Mouse (Mus musculus) WW6 (cell line): ENCODE results near the gene Srd5a3.

Experiments used
- DNase-seq: peaks from one replicate; pipeline ENCODE4 v3.0.0-alpha.2; 2013; ENCODE audit warnings: low read depth, low spot score

Gene Srd5a3

DNA sequence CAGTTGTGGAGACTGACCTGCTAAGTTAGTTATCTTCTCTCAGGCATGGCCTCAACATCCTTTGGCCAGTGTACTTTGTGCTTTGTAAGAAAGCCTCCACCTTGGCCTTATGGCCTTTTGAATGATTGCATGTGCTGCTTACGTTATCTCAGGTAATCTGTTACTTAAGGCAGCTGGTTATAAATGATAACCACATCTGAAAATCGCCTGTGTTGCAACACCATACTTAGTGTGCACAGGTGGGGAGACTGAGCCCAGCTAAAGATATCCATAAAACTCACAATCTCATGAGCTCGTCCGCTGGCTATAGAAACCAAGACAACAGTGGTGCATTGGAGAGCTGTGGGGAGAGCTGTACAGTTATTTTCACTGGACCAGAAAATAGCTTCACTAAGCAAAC is 50.5 kb downstream of the Srd5a3 start:
- DNase-seq, result no peak

DNA sequence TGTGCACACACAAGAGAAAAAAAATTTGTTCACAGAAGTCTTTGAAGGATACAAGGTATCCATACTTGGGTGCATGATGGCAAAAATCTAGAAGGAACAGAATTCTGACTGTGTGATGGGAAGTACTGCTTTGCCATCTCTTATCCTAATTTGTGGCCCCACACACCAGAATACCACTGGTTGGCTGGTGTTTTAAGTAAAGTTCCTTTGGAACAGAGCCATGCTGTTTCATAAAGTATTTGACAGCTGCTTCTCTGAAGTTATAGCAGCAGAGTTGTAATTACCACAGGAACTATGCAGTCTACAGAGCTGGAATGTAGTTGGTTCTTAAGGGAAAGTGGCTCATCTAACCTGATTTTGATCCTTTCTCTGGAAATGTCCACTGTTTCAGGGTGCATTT is 53.0 kb downstream of the Srd5a3 start:
- no peak for DNase-seq

DNA sequence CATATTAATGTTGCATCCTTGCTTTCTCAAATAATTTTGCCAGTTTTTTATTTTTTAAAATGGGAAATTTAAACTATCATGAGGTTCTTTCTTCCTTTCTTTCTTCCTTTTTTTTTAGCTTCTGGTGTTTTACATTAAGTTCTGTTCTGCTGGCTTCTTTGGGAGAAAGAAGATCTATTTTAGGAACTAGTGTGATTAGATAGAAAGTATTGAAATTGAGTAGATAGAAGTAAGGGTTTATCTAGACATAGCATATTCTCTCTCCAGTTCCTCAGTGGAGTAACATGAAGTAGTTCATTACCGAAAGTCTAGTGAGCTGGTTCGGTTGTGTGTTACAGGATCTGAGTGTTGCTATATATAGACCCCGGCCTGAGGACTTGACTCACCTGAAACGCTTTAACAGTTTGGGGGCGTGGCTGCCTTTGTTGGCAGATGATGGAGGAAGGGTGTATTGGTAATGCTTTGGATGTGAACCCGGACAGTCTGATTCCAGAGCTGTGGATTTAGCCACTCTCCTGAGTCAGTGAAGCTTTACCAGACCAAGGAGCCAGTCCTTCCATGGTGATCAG is 54.4 kb downstream of the Srd5a3 start:
- no peak for DNase-seq

DNA sequence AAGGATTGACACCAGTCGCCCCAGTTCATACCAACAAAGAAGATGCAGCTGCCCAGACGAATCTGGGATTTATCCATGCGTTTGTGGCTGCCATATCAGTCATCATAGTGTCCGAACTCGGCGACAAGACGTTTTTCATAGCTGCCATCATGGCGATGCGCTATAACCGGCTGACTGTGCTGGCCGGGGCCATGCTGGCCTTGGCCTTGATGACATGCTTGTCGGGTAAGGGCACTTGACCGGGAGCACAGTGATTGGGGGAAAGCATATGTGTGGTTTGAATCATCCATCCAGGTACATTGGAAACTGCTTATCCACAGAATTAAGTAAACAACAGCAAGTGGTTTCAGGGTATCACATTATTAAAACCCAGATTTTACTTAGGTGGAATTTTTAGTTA is 59.3 kb downstream of the Srd5a3 start:
- no peak for DNase-seq

DNA sequence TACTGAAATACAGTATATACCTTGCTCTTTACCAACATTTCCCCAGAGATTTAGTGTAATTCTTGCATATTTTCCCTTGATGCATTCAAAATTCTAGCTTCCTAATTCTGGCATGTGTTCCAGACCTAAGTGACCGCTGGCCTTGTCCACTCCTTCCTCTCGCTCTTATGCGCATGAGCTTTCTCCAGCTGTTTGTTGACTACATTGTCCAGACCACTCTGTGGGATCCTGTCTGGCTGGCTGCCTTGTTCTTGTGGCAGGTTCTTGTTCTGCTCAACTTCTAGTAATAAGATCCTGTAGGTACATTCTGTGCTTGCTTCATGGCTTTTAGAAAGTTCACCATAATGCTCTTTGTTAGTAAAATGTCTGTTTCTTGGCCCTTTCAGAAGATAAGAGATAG is 63.1 kb downstream of the Srd5a3 start:
- no peak for DNase-seq
